Mouse (Mus musculus): ENCODE results near the gene Gnrhr.

- no peak for TF ChIP-seq CTCF (IDR thresholded peaks at IDR 0.05; ENCODE audit: low read depth, low read length)
- no peak for TF ChIP-seq GATA1 (IDR thresholded peaks at IDR 0.05; ENCODE audit: borderline replicate concordance, low read length)
- TF ChIP-seq GATA2 (IDR thresholded peaks at IDR 0.05; ENCODE audit: borderline replicate concordance, low read depth, low read length) = no peak
- no peak for TF ChIP-seq TAL1 (conservative IDR thresholded peaks at IDR 0.05; ENCODE audit: low read depth, low read length)
- TF ChIP-seq POLR2AphosphoS5 (IDR thresholded peaks at IDR 0.05; ENCODE audit: insufficient replicate concordance, low read depth, low read length) = no peak
Measured at GRCm38 (mm10) chr5:86172088-86172448, 25.6 kb downstream of the Gnrhr start.

All from G1E (cell line).